Mouse (Mus musculus) hematopoietic stem cell, adult 5-6 weeks (primary cell): ENCODE measurements at regions not wholly inside any gene's neighbourhood (a gene's known extent, or its start where the extent isn't known, plus 50 kb on each side); places are given as distances from the start of the nearest gene placed in this dataset.
"Not testable (repeated sequence)": the region's sequence is repeated elsewhere in the genome, so short reads cannot be mapped to it uniquely, and the experiment has no call there.

Source experiments
- ATAC-seq, 2 experiments: fragments of 125-278 bp in 1 of 2; replicated peaks in 1 of 2; 2 replicates each; pipeline ENCODE4 v1.8.0; 2016 to 2017; ENCODE audit warnings: inconsistent platforms in 2 of 2, mild to moderate bottlenecking in 2 of 2, moderate number of reproducible peaks in 2 of 2, low read depth in 1 of 2, moderate TSS enrichment in 1 of 2; ENCODE audit not compliant: low FRiP score in 2 of 2, poor library complexity in 2 of 2, severe bottlenecking in 2 of 2, insufficient read depth in 1 of 2, low TSS enrichment in 1 of 2

DNA sequence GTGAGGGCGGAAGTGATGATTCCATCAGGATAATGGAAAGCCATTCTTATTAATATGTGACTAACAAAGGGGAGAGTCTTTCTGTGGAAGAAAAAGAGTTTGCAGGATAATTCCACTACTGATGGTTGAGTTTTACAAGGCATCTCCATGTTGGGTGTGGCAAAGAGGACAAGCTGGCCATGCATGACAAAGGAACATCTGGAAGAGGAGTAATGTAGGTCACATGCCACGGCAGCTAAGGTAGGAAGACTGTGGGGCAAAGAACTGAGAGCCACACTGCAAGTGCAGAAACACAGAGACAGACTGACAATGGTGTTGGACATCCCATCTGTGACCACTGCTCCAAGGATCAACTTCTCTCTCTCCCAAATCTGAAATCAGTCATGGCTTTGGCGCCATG, 196.4 kb upstream of the Gdi2 start:
- no peak for ATAC-seq

DNA sequence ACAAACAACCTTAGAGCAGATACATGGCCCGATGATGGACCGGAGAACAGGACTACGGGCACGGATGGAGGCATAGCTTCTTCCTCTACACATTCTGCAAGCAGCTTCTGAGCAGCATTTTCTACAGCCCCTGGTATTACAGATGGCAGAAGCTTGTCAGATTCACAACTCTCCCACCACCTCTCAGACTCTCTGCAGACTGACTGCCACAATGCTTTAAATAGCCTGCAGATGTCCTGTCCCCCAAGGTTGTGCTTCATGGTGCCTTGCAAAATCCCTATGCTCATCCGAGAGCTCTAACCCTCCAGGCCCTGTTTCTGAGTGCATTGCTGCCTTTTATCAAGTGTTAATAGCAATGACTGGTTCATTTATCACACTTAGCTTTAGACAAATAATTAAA, 194.3 kb upstream of the Gdi2 start:
- no peak for ATAC-seq

DNA sequence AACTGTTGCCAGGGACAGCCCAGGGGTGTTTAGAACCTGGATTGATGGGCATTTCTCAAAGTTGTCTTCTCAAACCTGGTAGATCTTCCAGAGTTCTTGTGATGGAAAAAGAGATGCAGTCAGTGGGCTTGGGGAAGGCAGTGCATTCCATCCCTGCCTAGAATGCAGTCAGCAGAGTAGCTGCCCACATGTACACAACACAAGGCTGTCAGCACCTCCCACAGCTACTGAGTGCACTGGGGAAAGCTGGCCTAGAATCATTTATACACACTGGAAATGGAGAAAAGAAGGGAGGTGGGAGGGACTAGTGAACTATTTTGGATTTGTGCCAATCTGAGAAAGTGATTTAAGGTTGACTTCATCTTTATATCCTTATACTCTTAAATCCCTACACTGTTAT, 183.0 kb upstream of the Gdi2 start:
- ATAC-seq, result not testable (repeated sequence)

DNA sequence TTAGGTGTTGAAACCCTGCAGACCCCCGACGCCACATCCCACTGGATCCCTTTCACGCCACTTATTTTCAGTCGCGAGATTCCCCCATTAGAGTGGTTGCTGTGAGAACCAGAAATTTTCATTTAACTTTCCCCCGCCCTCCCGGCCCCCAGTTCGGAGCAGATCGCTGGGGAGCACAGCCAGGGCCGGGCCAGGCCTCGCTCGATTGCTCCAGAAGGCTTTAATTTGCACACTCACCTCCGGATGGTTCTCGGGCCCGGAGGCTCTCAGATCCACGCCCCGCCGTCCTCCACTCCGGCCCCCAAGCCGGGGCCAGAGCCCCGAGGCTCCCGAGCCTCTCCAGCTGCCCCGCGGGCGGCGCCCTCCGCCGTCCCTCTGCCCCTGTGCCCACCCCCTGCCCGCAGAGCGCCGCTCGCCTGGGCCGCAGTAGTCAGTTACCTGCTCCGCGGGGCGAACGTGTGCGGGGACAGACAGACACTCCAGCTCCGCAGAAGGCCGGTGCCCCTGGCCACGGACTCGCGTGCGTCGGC, 179.7 kb upstream of the Gdi2 start:
- no peak for ATAC-seq

DNA sequence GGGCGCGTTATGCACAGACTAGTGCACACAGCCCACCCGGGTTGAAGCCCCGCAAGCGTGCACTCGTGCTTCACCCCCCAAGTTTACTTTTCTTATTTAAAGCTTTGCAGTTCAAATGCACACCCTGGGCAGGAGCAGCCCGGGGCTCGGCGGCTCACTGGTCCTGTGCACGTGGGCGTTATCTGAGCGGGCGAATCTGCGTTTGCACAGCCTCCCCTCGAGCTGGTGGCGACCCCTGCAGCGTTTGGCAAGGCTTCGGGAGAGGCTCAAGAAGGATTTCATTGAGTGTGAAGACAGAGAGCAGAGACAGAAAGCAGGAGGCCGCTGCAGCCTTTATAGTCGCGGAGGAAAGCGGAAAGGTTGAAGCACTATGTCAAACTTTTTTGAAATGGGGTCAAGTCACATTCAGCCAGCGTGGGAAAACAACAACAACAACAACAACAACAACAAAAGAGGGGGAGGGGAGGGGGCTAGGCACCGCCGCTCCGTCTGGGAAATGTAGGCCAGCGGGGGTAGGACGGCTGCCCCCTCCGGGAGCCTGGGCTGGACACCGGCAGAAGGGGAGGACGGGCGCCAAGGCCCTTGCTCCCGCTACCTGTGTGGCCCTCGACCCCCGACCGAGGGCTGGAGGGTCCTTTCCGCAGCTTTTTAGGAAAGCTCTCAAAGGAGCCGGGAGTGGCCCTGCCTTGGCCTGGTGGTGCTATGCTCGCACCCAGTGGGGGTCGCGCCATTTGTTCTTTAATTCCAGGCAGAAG, 178.7 kb upstream of the Gdi2 start:
- no peak for ATAC-seq

DNA sequence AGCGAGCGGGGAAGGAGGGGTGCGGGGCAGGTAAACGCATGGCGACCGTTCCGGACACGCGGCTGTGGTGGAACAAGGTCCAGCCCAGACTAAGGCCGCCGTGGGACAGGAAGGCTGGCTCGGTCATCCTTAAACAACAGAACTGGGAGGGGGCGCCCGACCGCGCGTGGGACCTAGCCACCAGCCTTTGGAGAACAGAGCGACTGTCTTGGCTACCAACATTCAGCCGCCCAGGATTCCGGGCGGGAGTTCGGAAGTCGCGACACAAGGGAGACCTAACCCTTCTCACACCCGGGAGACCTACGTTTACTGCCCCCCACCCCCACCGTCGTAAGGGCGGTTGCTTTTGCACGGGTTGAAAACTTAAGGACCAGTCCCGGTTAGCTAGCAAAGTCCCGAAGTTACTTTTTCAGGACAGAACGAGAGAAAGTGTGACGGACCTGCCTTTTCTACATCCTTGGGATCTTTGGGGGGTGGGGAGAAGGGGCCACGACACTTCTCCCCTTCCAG, 178.1 kb upstream of the Gdi2 start:
- 0 out of 4 replicates have a peak, but pooled peaks of 1 of the 2 experiments have one; percentile 8 for ATAC-seq

DNA sequence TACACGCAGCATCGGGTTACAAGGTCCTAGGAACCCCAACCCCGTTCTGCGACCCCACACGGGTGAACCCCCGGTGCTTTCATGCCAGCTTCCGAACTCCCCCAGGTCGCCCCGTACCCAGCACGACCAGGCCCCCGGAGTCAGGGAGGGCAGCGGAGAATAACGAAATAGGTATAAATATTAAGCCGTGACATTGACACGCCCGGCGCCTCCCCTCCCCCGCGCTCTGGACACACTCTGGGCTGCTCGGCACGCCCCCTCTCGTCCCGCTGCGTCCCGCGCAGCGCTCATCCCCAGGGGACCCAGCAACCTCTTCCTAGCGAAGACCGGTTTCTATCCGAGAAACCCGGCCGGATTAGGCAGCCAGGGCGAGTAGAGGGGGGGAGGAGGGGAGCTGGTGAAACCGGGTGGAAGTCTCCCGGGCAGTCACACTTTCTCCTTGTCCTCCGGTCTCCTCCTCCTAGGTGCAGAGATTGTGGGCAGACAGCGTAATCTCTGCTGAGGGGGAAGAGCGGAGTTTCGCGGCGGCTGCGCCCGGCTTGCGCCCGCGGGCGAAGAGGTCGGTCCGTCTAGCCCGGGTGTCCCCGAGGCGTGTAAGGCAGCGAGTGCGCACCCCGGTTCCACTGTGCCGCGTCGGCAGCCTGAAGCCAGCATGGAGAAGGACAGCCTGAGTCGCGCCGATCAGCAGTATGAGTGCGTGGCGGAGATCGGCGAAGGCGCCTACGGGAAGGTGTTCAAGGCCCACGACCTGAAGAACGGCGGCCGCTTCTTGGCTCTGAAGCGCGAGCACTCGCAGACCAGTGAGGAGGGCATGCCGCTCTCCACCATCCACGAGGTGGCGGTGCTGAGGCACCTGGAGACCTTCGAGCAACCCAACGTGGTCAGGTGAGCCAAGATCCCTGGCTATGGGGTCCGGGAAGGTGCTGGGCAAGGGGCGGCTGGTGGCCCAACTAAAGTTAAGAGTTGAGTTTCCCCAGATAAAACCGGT, 177.1 kb upstream of the Gdi2 start:
- ATAC-seq, result peak; percentile 69 to 70

DNA sequence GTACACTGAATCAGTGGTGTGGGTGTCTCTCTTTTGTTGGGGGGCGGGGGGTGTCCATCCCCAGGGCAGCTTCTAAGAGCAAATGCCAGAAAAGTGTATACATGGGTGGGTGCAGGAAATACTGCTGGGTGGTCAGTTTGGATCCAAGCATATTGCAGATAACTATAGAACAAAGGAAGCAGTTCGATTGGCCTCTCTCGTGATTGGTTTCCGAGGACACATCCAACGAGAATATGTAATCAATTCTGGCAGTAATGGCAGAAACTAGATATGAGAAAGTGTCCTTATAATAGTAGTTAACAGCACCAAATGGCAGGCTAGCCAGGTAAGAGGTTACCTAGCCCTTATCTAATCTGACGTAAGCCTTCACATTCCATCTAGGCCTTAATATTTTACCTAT, 165.2 kb upstream of the Gdi2 start:
- no peak for ATAC-seq

DNA sequence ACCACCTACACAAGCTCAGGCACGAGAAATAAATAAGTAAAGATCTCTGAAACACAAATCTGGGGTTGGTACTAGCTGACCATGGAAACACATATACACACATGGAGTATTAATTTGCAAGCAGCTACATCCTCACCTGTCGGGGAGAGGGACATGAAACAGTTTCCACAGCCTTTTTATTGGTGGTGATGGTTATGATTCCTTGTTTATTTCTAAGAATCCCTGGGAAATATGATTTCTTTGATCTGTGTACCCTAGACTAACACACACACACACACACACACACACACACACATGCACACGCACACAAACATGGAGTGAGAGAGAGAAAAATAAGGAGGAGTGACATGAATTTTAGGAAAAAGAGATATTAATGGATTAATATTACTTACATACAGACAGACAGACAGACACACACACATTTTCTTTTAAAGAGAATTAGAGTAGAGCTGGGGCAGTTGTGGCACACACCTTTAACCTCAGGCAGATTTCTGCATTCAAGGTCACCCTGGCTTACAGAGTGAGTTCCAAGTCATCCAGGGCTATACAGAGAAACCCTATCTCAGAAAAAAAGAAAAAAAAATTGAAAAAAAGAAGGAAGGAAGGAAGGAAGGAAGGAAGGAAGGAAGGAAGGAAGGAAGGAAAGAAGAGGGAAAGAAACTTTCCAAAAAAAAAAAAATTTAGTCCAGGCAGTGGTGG, 164.2 kb upstream of the Gdi2 start:
- not testable (repeated sequence) for ATAC-seq

DNA sequence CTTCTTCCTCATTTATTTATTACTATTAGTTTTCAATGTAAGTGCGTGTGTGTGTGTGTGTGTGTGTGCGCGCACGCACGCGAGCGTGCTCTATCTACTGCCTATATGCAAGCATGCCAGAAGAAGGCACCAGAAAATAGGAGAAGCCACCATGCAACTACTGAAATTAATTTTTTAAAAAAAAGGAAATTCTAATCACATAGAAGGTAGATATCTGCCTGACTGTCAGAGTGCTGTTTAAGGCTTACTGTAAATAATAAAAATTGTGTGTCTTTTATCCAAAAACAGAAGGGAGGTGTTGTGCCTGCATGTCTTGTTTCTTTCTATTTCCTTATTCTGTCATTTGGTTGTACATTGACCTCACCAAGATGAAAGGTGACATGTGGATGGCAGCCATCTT, 163.1 kb upstream of the Gdi2 start:
- ATAC-seq, result no peak

DNA sequence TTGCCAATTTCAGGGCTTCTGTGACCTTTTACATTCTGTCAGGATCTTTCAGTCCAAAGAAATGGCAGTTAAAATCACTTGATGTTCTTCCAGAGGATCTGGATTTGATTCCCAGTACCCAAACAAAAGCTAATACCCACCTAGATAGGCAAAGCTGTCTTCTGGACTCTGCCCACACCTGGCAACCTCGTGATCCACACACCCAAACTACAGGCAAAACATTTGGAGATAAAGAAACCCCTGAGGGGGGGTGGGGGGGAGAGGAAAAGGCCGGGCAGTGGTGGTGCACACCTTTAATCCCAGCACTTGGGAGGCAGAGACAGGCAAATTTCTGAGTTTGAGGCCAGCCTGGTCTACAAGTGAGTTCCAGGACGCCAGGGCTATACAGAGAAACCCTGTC, 160.1 kb upstream of the Gdi2 start:
- ATAC-seq, result not testable (repeated sequence)

DNA sequence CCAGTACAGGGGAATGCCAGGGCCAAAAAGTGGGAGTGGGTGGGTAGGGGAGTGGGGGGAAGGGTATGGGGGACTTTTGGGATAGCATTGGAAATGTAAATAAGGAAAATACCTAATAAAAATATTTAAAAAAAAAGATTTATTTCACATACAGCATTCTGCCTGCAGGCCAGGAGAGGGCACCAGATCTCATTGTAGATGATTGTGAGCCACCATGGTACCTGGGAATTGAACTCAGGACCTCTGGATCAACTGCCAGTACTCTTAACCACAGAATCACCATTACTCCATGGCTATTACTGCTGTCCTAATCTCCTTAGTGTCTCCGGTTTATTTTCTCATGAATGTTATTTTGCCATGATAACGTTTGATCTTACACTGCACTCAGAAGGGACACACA, 132.1 kb upstream of the Gdi2 start:
- ATAC-seq, result not testable (repeated sequence)

DNA sequence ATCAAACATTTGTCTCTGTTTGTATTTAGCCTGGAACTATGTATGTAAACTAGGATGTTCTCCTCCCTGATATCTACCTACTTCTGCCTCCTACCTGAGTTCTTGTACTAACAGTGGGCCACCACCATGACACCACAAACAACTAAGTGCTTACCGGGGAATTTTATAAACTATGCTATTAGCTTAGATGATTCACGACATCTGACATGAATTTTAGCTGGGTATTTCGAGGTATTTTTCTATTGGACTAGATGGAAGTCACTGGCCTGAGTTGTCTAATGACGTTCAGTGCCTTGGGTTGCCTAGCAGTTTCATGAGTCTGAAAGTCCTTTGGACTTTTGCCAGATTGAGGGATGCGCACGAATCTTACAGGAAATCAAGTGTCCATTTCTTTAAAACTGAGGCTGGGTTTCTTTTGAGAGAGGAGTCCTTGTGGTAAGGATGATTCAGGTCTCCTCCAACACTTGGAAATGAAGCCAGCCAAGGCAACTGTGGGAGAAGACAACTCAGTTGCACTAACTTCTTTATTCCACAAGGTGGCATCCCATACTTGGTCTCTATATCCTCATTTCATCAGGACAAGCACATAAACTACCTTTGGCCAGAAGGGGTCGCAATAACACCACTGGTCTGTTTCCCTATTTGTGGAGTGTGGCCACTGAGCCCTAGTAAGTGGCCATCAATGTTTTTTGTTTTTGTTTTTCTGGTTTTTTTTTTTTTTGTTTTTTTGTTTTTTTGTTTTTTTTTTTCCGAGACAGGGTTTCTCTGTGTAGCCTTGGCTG, 131.4 kb upstream of the Gdi2 start:
- ATAC-seq, result peak; percentile 98 to 100

DNA sequence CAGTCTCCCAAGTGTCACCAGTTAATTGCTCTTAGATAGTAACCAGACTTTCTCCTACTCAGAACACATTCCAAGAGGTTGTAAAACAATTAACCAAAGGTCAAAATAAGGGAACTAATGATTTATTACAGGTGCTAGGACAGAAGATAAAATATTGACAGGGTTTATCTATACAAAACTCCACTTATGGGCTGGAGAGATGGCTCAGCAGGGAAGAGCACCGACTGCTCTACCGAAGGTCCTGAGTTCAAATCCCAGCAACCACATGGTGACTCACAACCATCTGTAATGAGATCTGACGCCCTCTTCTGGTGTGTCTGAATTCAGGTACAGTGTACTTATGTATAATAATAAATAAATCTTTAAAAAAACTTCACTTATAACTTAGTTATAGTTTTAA, 127.6 kb upstream of the Gdi2 start:
- not testable (repeated sequence) for ATAC-seq

DNA sequence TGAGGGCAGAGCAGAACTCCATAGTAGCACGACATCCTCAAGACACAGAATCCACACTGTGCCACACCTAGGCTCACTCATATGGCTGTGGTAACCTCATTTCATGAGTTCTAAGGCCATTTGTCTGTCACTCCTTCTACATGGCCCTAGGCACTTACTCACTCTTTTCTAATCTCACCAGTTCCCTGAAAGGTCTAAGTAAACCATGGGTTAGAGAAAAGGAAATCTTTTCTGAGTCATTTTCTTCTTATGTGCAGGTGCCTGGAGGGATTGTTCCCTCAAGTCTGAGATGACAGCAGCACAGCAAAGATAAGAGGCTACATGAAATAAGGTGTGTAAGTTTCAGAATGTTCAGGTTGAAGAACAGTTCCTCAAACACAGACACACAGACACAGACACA, 120.8 kb upstream of the Gdi2 start:
- no peak for ATAC-seq

DNA sequence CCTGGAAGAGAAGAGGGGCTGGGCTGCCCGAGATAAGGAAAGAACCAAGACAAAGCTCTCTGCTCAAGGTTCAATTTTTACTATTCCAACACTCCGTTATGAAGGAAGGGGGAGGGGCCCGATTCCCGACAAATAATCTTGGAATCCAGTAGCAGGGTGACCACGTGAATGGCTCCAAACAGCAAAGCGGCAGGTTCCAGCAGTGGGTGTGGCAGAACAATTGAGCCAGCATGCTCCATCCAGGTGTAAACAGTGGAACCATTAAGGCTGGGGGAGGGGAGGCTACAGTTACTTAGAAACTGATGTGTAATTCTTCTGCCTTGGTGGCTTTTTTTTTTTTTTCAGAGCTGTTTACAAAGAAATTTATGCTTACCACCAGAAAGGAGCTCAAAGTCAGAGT, 82.5 kb upstream of the Gdi2 start:
- not testable (repeated sequence) for ATAC-seq

DNA sequence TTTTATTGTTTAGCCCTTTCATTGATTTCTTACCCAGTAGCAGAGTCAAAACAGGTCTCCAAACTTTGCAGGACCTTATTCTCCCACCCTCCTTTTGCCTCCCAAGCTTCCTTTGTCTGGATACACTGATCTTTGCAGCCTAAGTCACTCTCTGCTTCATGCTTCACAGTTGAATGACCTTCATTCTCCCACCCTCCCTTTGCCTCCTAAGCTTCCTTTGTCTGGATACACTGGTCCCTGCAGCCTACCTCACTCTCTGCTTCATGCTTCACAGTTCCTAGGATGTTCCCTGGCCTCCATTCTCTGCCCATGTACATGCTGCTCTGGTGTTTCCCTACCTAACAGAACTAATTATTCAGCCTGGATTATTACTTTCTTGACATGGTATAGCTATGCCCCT, 61.0 kb upstream of the Gdi2 start:
- no peak for ATAC-seq
